Mouse (Mus musculus): ENCODE results near the gene Smg6. TPM values are rescaled to one million over a fixed set of nuclear protein-coding genes. Genes with fewer than 3 reads are reported as not detected.

Smg6 gene
- total RNA-seq (2021), result 10 to 100 TPM; 19.2 to 23.5 TPM
- long read RNA-seq, experiment 1, partial matches to known transcripts, result 3 of 7 reads
- long read RNA-seq, experiment 1, other reads (novel, unspliced or antisense), result 4 of 7 reads
- long read RNA-seq, experiment 2, partial matches to known transcripts, result 1 of 4 reads
- long read RNA-seq, experiment 2, other reads (novel, unspliced or antisense), result 3 of 4 reads

DNA sequence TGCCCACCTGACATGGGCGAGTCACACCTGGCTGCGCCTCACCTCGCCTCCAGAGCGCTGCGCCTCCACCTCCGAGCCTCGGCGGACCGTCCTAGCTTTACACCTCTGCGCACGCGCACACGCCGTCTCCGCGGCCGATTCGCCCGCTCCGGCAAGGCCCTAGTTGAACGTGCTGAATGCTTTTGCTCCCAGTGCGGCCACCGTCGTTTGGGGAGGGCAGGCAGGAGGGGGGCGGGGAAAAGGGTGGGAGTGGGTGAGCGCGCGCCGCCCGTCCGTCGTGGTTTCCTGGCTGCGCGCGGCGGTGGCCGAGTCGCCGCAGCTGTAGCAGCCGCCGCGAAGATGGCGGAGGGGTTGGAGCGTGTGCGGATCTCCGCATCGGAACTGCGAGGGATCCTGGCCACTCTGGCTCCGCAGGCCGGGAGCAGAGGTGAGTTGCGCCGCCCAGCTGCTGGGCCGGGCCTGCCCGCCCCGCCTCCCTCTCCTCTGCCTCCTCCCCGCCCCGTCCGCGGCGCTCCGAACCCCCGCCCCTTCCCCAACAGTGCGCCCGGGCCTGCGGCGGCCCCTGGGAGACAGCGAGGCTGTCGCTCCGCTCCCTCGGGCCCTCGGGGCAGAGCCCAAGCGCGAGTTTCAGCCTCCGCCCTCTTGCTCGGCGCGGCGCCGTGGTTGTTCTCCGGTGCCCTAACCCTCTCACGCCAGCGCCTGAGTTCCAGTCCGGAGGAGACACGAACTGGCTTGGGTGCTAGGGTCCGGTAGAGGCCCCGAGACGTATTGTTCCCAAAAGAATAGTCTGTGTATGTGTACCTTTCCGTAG lies at the start of gene Smg6, which contains the start of gene Srr:
Gene Smg6 (plus strand): TSS at position 247 of the 811 bp plus-strand sequence.
Gene Srr (minus strand): TSS at position 372 of the 811 bp plus-strand sequence.
- peak; percentile 97 for DNase-seq

DNA sequence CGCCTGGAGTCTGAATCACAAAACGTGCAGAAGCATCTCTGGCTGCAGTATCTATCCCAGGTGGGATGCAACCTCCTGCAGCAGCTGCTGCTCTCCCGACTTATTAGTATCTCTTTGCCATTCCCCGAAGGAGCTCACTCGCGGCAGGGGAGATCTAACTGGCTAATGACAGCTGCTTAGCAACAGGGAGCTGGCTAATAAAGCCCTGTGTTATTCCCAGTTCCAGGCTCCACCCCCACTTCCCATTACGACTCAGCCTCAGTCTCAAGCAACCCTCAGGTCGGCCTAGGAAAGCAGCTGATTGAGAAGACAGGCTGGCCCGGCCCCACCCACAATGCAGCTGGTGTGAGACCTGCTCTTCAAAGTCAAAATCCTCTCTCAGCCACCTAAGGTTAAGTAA lies 48.8 kb upstream of the Smg6 start:
- DNase-seq, result peak in 1 of 2 experiments; percentile 19

DNA sequence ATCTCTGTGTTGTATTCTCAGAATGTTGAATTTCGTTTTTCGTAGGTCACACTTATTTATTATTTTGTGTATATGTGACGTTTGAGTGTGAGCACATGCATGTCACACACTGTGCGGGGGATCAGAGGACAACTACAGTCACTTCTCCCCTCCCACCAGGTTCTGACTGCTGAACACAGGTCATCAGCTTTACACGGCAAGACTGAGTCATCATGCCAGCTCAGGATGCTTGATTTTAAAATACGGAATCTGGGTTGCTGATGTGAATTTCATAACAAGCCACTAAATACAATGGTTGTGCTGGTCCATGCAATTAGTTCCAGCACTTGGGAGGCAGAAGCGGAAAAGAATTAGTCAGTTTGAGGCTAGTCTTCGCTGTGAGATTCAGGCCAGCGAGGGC lies 44.6 kb upstream of the Smg6 start:
- no peak for DNase-seq

DNA sequence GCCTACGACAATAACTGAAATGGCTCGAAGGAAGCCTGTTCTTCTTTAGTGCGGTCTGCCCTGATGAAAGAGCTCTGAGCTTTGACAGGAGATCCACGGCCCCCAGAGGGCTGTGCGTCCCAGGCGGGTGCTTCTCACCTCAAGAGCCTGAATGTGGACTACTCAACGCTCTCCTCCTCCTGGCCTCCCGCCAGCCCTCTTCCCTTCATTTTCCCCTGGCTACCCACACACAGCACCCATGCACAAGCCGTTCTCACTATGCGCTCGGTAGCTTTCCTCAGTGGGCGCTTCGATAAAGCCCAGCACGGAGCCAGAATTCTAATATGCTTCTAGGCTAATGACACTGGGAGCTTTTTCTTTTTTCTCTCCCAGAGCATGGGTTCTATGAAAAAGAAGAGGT lies 43.6 kb upstream of the Smg6 start:
- DNase-seq, result no peak

DNA sequence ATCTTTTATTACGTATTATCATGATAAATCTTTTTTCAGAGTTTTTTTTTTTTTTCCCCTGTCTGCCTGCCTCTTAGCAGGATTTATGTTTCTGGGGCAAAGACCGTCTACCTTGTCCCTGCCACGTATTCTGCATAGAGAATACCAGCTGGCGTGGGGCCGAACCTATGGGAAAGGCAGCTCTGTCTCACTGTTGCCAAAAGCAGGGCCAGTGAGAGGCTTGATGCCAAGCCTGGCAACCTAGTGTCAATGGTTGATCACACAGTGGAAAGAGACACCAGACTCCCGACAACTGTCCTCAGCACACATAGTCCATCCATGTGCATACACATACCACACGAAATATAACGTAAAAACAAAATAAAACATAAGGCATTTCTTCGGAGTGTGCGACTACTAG lies 42.5 kb upstream of the Smg6 start:
- DNase-seq, result no peak

DNA sequence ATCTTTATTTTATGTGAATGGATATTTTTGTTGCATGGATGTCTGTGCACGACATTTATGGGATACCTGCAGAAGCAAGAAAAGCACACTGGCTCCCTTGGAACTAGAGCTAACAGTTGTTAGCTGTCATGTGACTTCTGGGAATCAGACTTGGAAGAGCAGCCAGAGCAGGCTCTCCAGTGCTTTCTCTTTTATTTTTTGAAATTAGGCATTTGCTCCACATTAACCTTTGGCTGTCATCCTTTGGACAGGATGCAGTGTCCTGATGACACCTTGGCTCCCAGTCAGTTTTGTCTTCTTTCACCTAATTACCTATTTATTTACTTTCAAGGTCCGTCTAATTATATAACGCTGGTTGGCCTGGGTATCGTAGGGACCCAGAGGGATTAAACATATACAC lies 31.0 kb upstream of the Smg6 start:
- no peak for DNase-seq

DNA sequence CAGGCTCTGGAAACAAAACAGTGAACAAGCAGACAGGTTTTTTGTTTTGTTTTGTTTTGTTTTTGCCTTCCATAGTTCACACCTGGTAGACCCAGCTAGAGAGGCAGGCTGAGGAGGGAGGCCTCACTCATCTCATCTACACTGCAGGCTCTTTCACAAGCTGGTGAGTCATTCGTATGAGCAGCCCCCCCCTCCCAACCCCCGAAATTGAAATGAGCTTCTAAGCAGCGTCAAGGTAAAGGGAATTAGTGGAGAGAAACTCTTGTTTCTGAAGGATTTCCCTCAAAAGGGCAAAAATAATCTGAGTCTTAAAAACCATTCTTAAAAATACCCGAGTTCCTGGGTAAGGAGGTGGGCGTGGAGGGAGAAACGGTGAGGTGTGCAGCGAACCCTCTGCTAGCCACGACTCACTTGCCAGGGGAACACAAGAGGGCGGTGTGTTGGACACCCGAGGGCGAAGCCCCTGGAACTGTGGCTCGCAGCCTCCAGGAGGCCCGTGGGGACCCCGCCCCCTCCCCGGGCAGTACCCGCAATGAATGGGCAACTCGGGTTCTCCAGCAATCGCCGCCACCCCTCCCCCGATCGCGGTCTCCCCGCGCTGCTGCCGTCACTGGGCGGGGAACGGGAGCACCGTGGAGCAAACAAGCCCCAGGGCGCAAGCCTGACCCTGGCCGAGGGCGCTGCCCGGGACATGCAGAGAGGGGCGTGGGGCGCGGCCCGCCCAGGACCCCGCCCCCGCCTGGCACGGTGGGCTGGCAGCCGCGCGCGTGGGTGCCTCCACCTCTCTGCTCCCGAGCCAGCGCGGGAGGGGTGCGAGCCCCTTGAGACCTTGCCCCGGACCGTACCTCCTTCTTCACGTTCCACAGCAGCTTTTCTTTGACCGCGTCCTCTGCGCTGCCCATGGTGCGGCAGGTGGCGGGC lies 29.4 kb upstream of the Smg6 start:
- DNase-seq, result peak; percentile 87 to 89

DNA sequence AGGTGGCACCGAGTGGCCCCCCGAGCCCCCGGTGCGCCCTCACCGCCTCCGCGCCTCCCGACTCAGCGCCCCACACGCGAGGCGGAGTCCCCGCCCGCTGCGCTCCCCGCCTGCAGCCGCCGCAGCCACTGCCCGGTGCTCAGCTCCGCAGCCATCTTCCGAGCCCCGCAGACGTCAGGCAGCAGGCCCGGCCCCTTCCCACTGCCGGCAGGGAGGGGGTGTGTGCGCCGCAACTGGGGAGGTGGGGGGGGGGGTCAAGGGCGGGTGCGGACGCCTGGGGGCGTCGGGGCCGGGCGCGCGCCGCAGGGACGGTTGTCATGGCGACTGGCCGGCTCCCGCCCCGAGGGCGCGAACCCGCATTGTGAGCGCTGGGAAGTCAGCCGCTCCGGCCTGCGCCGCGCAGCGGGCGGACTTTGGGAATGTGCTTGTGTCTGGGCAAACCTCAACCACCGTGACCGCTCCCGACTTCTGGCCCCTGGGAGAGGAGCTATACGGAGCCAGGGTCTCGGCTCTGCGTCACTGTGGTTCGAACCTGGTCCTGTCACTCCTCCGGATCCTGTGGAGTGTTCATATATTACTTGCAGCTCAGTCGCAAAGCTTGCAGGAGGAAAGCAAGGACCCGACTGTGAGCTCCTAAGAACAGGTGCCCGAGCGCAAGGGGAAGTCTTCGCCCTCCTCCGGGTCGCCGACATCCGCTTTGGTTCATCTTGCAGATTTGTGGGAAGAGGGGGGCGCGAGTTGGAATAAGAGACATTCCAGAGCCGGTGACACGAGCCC lies 28.5 kb upstream of the Smg6 start, which contains the start of gene Sgsm2:
Gene Sgsm2 (minus strand): TSS at position 160 of the 777 bp plus-strand sequence.
- DNase-seq, result peak; percentile 78 to 85

DNA sequence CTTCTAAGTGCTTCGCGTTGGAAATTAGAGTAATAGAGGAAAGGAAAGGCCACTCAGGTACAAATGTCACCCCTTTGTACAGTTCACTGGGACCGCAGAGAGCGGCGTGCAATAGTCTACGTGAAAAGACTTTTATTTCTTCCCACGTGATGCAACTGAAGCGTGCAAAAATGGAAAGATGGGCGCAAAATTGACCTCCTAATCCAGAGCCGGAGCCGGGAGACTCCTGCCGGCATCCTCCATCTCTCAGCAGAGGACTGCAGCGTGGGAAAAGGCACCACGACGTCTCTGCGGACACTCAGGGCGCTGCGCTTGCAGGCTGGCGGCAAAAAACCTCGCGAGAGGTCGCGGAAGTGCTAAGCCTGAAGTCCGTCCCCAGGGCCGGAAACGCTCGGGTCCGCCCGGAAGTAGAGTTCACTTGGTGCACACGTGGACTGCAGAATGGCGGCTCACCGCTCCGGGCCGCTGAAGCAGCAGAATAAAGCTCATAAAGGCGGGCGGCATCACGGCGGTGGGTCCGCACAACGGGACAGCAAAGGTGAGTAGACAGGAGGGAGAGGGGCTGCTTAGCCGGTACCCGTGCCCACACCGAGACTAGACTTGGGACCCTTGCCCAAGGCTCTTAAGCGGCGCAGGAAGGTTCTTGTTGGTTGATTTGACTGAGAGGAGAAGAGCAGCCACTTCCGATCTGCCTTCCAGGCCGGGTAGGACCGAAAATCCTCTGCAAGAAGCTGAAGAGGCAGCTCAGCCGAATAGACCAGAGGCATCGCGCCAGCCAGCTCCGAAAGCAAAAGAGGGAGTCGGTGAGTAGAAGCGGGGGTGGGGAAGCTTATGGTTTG lies 27.7 kb upstream of the Smg6 start, which contains the start of gene Tsr1:
Gene Tsr1 (plus strand): TSS at position 394 of the 839 bp plus-strand sequence.
- DNase-seq, result peak; percentile 94 to 95

DNA sequence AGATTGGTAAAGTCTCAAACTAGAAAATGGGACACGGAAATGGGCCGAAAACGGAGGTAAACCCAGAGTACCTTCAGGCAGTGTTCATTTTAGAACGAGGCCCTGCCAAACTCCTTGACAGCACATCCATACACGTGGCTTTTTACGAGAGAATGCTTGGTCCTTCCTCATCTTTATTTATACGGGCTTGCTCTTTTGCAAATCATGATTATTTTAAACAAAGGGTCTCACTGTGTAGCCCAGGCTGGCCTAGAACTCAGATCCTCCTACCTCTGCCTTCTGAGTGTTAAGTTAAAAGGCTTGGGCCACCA lies 27.2 kb upstream of the Smg6 start:
- DNase-seq, result no peak

DNA sequence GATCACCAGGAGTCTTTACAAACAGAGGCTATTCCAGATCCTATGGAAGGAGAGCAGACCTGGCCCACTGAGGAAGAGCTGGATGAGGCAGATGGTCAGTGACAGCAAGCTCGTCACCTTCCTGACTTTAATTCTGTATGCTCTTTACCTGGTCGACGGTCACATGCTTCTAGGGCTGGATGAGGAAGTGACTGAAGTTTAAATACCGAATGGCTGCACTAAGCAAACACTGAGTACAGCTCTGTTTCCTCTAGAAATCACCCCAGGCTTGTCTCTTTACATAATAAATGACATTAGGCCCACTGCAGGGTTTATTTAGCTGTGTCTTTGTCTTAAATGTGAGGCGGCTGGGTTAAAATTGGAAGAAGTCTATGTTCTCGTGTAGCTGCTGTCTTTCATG lies 24.1 kb upstream of the Smg6 start:
- DNase-seq, result no peak

DNA sequence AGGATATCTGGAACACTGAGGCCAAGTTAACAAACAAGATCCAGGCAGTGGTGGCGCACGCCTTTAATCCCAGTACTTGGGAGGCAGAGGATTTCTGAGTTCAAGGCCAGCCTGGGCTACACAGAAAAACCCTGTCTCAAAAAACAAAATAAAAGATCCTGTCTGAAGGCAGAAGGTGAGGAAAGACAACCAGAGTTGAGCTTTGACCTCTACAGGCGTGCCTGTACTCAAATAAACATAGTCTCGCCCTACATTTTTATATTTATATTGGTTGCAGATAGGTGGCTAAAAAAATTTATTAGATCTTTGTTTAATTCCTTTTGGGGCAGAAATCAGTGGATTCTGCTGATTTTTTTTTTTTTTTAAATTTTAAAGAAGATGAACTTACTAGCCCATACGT lies 23.2 kb upstream of the Smg6 start:
- DNase-seq, result no peak

DNA sequence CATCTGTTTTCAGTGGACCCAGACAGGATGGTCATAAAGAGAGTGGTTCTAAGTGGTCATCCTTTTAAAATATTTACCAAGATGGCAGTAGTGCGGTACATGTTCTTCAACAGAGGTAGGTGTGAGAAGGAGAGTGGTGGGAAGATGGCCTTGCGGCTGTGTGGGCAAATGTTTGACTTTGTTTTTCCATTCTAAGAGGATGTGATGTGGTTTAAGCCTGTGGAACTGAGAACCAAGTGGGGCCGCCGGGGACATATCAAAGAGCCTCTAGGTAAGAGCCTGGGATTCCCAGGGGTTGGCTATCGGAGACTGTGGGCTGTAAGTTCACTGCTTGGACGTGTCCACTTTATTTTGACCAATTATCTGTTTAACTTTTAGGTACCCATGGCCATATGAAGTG lies 17.8 kb upstream of the Smg6 start:
- DNase-seq, result no peak

DNA sequence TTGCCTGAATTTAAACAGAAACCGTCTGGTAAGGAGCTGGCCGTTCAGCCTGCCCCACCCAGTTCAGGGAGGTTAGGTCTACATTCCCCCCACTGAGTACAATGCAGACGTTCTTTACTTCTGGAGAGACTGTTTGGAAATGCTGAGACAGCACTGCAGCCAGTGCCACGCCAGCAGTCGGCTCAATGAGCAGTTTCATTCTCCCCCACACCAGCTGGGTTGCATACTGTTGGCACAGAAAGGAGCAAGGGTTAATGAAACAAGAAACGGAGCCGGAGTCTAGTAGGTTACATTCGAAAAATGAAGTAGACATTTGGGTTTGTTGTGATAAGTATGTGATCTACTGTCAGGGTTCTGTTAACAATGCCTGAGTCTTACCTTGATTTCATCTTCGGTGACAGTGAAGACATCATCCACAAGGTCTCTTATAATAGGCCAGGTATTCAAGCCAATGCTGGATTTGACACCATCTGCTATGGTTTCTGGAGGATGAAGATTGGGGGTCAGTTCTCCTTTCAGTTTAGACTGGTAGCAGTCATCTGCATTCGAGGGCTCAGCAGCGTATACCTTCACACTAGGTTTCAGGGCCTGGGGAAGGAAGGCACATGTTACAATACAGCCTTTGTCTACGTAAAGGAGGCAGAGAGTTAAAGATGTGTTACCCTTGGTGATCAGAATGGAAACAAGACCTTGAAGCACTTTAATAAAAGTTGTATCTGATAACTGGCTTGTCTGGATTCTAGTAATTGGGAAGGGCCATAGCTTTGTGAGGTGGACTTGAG lies 16.8 kb upstream of the Smg6 start:
- DNase-seq, result no peak

DNA sequence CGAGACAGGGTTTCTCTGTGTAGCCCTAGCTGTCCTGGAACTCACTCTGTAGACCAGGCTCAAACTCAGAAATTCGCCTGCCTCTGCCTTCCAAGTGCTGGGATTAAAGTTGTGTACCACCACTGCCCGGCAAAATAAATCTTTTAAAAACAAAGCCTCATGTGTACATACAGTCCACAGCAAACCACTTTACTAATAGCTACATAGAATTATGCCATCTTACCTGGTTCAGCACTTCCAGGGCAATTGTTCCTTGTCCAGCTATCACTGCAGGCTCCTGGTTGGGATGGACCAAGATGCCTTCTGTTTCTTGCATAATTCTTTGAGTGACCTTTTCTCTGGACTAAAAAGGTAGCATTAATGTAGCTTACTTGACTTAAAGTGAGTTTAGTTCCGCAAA lies 15.6 kb upstream of the Smg6 start:
- no peak for DNase-seq

DNA sequence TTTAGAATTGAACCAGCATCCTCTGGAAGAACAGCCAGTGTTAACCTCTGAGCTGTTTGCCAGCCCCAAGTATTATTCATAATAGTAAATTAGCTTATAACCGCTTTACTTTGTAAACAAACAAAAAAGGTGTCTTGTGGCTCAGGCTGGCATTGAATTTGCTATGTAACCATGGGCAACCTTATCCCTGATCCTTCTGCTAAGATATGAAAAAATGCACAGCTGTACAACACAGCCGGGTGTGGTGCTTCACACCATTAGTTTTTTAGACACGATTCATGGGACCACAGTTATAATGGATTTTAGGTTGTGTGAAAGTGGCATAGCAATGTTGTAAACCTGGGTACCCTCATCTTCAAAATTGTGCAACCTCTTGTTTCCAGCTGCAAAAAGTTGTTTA lies 13.1 kb upstream of the Smg6 start:
- DNase-seq, result no peak

DNA sequence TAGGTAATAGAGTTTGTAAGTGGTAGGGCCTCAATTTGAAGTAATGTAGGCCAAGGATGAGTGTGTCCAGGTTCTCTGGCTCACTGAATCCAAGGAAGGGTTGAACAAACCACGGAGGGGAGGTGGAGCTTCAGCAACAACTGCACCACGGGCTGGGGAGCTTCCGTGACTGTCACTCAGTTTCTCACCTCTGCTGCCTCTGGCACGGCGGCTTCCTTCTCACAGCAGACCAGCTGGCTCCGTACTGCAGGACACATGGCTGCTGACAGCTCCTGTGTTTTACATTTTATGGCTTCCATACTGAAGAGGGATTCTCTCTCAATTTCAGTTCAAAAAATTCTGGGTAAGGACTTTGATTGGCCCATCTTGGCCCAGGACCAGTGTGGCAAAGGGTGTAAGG lies 6.4 kb upstream of the Smg6 start:
- no peak for DNase-seq

DNA sequence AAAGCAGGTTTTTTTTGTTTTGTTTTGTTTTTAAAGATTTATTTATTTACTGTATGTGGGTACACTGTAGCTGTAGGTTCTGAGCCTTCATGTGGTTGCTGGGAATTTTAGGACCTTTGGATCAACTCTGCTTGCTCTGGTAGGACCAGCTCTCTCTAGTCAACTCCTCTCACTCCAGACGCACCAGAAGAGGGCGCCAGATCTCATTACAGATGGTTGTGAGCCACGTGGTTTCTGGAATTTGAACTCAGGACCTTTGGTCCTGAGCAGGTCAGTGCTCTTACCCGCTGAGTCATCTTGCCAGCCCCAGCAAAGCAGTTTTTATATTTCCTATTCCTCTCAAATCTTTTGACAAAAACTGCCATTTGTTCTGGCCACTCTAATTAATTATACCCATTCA lies 1.5 kb upstream of the Smg6 start:
- DNase-seq, result peak; percentile 36 to 40

DNA sequence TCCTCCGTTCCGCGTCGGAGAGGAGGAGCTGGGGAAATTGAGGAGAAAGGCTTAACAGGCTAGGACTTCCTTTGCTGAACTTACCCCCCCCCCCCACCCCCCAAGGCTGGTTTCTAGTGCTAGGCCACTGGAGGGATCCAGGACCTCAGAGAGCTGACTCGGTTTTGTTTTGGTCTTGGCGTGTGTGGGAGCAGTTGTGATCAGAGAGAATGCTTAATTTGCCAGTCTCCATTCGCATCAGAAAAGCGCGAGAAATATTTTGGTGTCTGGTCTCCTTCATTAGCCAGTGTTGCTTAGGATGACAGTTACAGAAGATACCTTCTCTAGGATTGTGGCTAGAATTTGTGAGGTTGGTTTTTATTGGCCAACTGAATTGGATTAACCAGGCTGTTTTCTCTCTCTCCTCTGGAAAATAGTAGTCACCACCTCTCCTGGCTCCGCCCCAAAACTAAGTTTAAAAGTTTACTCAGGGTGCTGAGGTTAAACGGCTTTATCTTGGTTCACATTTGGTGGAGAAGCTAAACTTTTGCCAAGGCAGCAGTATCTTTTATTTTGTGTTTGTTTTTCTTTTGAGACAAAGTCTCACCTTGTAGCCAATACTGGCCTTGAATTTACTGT lies 874 bp downstream of the Smg6 start:
- DNase-seq, result peak; percentile 56 to 59

Data from adrenal gland, postnatal 36 days (tissue).